Mouse (Mus musculus): Measurements from ENCODE around the gene Tnpo2.

DNA sequence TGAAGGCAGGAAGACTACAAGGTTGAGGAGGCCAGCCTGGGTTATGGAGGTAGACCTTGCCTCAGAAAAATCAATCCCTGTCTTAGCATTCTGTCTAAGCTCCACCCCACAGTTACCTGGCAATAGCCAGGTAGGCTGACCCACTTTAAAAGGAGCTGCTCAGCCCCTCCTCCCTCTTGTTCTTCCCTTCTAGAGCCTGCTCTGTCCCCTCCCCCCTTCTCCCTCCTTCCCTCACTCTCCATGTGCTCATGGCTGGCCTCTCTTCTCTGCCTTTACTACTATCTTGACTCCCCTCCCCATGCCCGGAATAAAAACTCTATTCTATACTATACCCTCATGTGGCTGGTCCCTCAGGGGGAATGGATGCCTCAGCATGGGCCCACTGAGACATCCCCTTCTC is 2.8 kb upstream of the Tnpo2 start:
- TF ChIP-seq POLR2A (IDR thresholded peaks at IDR 0.05; ENCODE audit: low read depth, low read length) (no peak), CTCF (IDR thresholded peaks at IDR 0.05; ENCODE audit: borderline replicate concordance, insufficient read depth, low read length) (no peak)

Measured in embryonic fibroblast, embryonic 13.5 days (primary cell).